Mouse (Mus musculus) midbrain, embryonic 13.5 days (tissue): ENCODE data around the gene Nhlrc2. TPM values are rescaled to one million over a fixed set of nuclear protein-coding genes. Genes with fewer than 3 reads are reported as not detected.

Source experiments
- ATAC-seq: fragments of 200-750 bp; cut with Nextera tagmentation; 2 replicates; pipeline ENCODE4 v1.8.0; 2017; ENCODE audit warnings: mild to moderate bottlenecking, moderate TSS enrichment, moderate library complexity
- H3K27ac ChIP-seq: fragments of 300-500 bp; sonication (generic); 2 replicates; pipeline ENCODE4 v1.5.1; 2015; ENCODE audit warnings: inconsistent platforms, mild to moderate bottlenecking, moderate library complexity
- H3K27me3 ChIP-seq: fragments of 300-500 bp; sonication (generic); 2 replicates; pipeline ENCODE4 v1.6.1; 2015; ENCODE audit warnings: mild to moderate bottlenecking, inconsistent platforms
- H3K36me3 ChIP-seq: fragments of 300-500 bp; sonication (generic); 2 replicates; pipeline ENCODE4 v1.6.1; 2015; ENCODE audit warnings: mild to moderate bottlenecking, inconsistent platforms
- H3K4me1 ChIP-seq: fragments of 300-500 bp; sonication (generic); replicated peaks from 2 replicates; pipeline ENCODE4 v1.6.1; 2015; ENCODE audit warnings: inconsistent platforms
- H3K4me2 ChIP-seq: fragments of 300-500 bp; sonication (generic); replicated peaks from 2 replicates; pipeline ENCODE4 v1.6.1; 2015; ENCODE audit warnings: moderate library complexity, mild to moderate bottlenecking, inconsistent platforms
- H3K4me3 ChIP-seq: fragments of 300-500 bp; sonication (generic); replicated peaks from 2 replicates; pipeline ENCODE4 v1.5.1; 2015; ENCODE audit warnings: mild to moderate bottlenecking, inconsistent platforms
- H3K9ac ChIP-seq: fragments of 300-500 bp; sonication (generic); replicated peaks from 2 replicates; pipeline ENCODE4 v1.6.1; 2015; ENCODE audit warnings: mild to moderate bottlenecking, inconsistent platforms
- H3K9me3 ChIP-seq: fragments of 300-500 bp; sonication (generic); 2 replicates; pipeline ENCODE4 v1.6.1; 2016; ENCODE audit warnings: mild to moderate bottlenecking, inconsistent platforms
- WGBS: fragments of 180-500 bp; shearing (Covaris S2); methylation state at CpG from one replicate; pipeline ENCODE4 v1.1.7; 2015; 5-methylcytosine and 5-hydroxymethylcytosine counted together
- polyA plus RNA-seq: library from polyadenylated mRNA; unstranded; fragments of >200 nt; fragmentation: Nextera tagmentation; extraction: Ambion mirVana; gene quantifications from 2 replicates; pipeline ENCODE4 v1.2.1, GENCODE M21; 2015

Nhlrc2 gene
- polyA plus RNA-seq, 1 experiment from 2014 or later = 11.6 TPM

DNA sequence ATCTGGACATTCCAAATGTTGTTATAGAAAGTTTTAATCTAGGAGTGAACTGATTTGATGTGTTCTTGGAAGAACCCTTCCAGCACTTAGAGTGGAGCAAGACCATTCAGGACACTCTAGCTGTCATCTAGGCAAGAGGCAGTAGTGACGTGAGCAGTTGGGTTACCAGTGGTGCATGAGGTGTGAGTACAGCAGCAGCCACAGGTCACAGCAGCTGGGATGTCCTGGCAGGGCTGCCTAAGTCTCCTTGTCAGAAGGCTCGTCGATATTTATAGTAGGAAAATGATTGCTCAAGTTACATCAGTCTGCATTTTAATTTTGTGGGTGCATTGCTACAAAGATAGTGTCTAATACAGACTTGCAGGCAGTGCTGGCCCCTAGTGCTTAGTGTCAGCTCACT, 42.2 kb downstream of the Nhlrc2 start:
- WGBS = 99% methylated on average over 3 of the region's 3 CpGs
- Histone ChIP-seq H3K9ac (no peak overlapping the region), H3K4me1 (peaks cover under 1% of the 10 kb centered on the region; the same call in 1 of the 2 replicates), H3K4me3 (no peak overlapping the region), H3K27ac (no peak overlapping the region), H3K9me3 (no peaks in the 10 kb centered on the region), H3K4me2 (no peak overlapping the region), H3K27me3 (no peaks in the 10 kb centered on the region), H3K36me3 (peaks cover 69% of the 10 kb centered on the region)
- ATAC-seq = no peak

DNA sequence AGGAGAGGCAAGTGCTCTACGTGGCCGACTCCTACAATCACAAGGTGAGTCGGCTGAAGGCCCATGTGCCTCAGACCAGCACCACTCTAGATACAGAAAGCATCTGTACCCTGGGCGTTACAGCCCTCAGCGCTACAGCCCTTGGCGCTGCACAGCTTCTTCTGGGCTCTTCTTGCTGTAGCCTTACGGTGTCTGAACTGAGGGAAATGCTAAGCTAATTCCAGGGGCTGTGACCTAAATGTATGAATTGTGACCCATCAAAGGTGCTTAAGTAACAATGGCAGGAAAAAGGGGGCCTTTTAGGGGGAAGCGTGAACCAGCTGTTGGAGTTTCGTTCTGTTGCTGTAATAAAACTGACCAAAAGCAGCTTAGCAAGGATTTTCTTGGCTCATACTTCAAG, 44.4 kb downstream of the Nhlrc2 start:
- Histone ChIP-seq H3K4me3 (no peak overlapping the region), H3K27ac (no peak overlapping the region), H3K27me3 (no peaks in the 10 kb centered on the region), H3K9ac (no peak overlapping the region), H3K4me2 (no peak overlapping the region), H3K4me1 (no peaks in the 10 kb centered on the region), H3K36me3 (peaks cover 86% of the 10 kb centered on the region), H3K9me3 (no peaks in the 10 kb centered on the region)
- ATAC-seq = no peak
- 92% methylated on average over 9 of the region's 9 CpGs for WGBS

DNA sequence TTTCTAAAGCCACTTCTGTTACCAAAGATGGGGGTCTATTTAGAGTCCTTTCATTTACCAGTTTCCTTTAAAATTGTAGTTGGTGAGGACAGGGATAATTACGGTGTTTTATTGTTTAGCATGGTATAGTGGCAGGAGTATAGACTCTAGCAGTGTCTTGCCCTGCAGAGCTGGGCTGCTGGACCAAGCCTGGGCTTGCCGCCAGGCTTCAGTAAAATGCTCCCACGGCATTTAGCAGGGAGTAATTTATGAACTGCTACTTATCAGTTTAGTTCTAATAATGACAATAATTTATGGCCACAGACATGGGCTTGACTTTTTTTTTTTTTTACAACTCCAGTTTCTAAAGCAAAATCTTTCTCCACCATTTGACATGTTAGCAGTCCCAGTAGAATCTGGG, 51.9 kb downstream of the Nhlrc2 start:
- ATAC-seq = no peak

DNA sequence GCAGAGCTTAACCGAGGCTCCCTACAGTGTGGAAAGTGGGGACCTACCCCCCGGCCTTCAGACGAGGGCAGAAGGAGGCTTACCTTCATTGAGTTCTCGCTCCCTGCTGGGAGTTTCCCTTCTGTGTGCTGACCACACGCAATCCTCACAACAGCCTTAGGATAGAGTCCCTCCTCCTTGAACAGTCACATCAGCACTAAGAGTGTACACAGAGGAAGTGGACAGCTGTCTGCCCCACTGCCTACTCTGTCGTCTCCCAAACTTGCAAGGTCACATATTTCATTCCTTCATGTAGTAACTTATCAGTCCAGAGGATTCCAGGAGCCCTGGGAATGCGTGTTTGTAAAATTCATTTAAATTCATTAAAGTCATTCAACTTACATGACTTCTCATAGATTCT, 52.7 kb downstream of the Nhlrc2 start:
- H3K36me3 ChIP-seq = peaks cover 40% of the 10 kb centered on the region
- no peaks in the 10 kb centered on the region for H3K4me1 ChIP-seq
- 82% methylated on average over 7 of the region's 7 CpGs for WGBS
- no peaks in the 10 kb centered on the region for H3K27me3 ChIP-seq
- no peak overlapping the region for H3K9ac ChIP-seq
- H3K27ac ChIP-seq = no peak overlapping the region
- H3K4me3 ChIP-seq = no peak overlapping the region
- no peaks in the 10 kb centered on the region for H3K9me3 ChIP-seq
- no peak for ATAC-seq
- H3K4me2 ChIP-seq = no peak overlapping the region

More for the DNA sequence above, 51.9 kb downstream of the Nhlrc2 start:
- H3K36me3 ChIP-seq = peaks cover 48% of the 10 kb centered on the region
- no peaks in the 10 kb centered on the region for H3K27me3 ChIP-seq
- H3K4me1 ChIP-seq = no peaks in the 10 kb centered on the region
- no peaks in the 10 kb centered on the region for H3K9me3 ChIP-seq
- no peak overlapping the region for H3K4me3 ChIP-seq
- no peak overlapping the region for H3K4me2 ChIP-seq
- no peak overlapping the region for H3K9ac ChIP-seq
- H3K27ac ChIP-seq = no peak overlapping the region
- 83% methylated on average over 3 of the region's 3 CpGs for WGBS

DNA sequence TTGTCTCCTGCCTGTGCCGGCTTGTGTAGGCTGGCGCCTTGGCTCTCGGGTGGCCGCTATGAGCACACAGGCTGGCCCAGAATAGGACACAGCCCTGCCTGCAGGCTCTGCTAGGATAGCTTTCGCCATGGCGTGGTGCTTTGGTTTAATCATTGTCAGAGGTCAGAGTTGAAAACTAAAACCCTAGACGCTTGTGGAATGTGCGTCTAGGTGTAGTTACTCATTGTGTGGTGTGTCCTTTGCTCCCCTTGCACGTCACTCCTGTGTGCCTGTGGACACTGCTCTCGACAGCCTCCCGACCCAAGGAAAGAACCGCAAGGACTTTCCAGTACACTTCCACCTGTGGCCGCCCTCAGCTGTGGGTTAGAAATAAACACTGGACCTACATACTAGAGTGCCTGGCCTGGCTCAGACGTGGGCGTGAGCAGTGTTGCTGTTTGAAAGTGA, 53.9 kb downstream of the Nhlrc2 start:
- no peak overlapping the region for H3K27ac ChIP-seq
- no peaks in the 10 kb centered on the region for H3K27me3 ChIP-seq
- no peak overlapping the region for H3K4me2 ChIP-seq
- H3K4me3 ChIP-seq = no peak overlapping the region
- H3K9ac ChIP-seq = no peak overlapping the region
- H3K36me3 ChIP-seq = peaks cover 31% of the 10 kb centered on the region
- no peak for ATAC-seq
- 88% methylated on average over 15 of the region's 15 CpGs for WGBS
- H3K4me1 ChIP-seq = no peaks in the 10 kb centered on the region
- no peaks in the 10 kb centered on the region for H3K9me3 ChIP-seq

DNA sequence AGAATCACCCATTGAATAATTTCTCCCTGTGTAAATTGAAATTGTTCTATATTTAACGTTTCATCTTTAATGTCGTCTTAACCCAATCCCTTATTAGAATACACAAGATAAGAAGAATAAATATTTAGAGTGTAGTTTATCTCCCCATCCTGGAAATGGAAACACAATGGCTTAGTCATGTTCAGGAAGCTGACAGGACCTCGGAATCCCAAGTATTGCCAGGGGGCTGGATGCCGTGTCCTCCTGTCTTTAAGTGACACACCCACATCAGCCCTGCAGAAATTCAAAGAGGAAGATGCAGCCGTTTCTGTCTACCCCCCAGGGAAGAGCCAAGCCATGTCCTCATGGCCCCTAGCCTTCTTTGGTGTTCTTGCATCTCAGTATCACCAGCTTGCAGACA, 60.9 kb downstream of the Nhlrc2 start:
- H3K4me3 ChIP-seq = no peak overlapping the region
- no peaks in the 10 kb centered on the region for H3K36me3 ChIP-seq
- no peak overlapping the region for H3K9ac ChIP-seq
- H3K27me3 ChIP-seq = no peaks in the 10 kb centered on the region
- no peak for ATAC-seq
- no peaks in the 10 kb centered on the region for H3K9me3 ChIP-seq
- WGBS = 76% methylated on average over 5 of the region's 5 CpGs
- H3K4me2 ChIP-seq = no peak overlapping the region
- no peak overlapping the region for H3K27ac ChIP-seq
- H3K4me1 ChIP-seq = no peaks in the 10 kb centered on the region

DNA sequence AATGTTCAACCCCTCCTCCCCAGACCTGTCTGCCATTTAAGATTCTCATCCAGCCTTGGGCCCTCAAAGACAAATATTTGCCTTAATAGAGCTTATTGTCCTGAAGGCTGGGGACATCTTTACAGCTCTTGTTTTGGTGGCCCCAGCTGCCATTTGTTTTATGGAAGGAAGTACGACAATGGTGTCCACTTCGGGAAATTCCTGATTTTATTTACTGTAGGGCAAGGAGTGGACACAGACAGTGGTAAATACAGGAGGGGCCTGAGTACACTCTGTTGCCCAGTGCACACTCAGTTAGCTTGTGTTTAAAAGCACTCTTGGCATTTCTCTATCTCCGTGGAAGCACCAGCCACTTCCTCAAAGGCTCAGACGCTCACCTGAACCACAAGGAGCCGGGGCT, 66.1 kb downstream of the Nhlrc2 start:
- Histone ChIP-seq H3K27ac (no peak overlapping the region), H3K9ac (no peak overlapping the region), H3K27me3 (no peaks in the 10 kb centered on the region), H3K36me3 (no peaks in the 10 kb centered on the region), H3K9me3 (no peaks in the 10 kb centered on the region), H3K4me1 (0 out of 2 replicates have a peak, but pooled peaks cover 4% of the 10 kb centered on the region), H3K4me3 (no peak overlapping the region), H3K4me2 (no peak overlapping the region)
- 85% methylated on average over 5 of the region's 5 CpGs for WGBS
- no peak for ATAC-seq

DNA sequence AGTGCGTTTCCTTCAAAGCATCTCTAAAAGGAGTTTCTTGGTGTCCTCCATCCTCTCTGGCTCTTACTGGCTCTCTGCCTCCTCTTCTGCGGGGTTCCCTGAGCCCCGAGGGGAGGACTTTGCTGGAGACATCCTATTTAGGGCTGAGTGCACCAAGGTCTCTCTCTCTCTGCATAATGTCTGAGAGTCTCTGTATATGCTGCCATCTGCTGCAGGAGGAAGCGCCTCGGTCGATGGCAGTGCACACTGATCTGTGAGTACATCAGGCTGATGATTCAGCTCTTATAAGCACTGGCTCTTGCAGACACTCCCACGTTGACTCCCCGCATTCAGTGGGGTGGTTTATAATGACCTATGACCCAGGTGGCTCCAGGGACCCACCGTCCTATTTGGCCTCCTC, 70.8 kb downstream of the Nhlrc2 start:
- H3K27me3 ChIP-seq = no peaks in the 10 kb centered on the region
- H3K4me3 ChIP-seq = no peak overlapping the region
- no peak overlapping the region for H3K27ac ChIP-seq
- H3K9ac ChIP-seq = no peak overlapping the region
- no peak for ATAC-seq
- no peaks in the 10 kb centered on the region for H3K9me3 ChIP-seq
- WGBS = 69% methylated on average over 9 of the region's 9 CpGs
- 0 out of 2 replicates have a peak, but pooled peaks cover 4% of the 10 kb centered on the region for H3K4me1 ChIP-seq
- no peak overlapping the region for H3K4me2 ChIP-seq
- H3K36me3 ChIP-seq = no peaks in the 10 kb centered on the region

DNA sequence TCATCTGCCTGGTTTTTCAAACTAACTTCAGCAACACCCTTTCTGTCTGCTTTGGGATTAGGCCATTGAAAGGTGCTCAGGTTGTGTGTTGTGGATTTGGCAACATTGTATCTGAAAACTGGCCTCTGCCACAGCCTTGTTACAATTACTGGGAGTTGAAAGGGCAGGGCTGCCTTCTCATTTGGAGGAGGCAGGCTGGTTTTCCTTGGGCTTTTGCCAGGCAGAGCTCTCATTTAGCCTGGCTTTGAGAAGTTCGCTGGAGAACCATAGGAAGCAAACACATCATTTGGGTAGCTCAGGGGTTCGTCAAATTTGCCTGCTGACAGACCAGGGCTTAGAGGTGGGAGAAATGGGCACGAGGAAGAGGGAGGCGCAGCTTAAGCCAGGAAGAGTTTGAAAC, 71.5 kb downstream of the Nhlrc2 start:
- Histone ChIP-seq H3K9ac (no peak overlapping the region), H3K4me1 (0 out of 2 replicates have a peak, but pooled peaks cover 4% of the 10 kb centered on the region), H3K9me3 (no peaks in the 10 kb centered on the region), H3K4me3 (no peak overlapping the region), H3K27ac (no peak overlapping the region), H3K27me3 (no peaks in the 10 kb centered on the region), H3K36me3 (no peaks in the 10 kb centered on the region), H3K4me2 (no peak overlapping the region)
- no peak for ATAC-seq
- 81% methylated on average over 4 of the region's 4 CpGs for WGBS

DNA sequence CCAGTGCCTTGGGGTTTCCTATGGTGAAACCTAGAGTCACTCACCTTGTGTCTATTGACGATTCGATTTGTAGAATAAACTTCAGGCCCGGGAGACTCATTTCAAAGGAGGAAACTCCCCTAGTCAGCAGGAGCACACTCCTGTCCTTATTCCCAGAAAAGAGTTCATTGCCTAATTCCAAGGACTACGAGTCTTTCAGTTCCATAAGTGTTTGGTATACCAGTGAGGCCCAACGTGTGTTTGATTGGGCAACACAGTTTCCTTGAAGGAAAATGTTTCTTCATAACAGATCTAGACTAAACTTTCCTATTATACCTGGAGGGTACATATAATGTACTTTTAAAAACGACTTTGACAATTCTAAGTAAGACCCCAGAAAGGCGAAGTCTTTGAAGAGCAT, 73.8 kb downstream of the Nhlrc2 start:
- no peaks in the 10 kb centered on the region for H3K36me3 ChIP-seq
- no peak overlapping the region for H3K4me2 ChIP-seq
- 0 out of 2 replicates have a peak, but pooled peaks cover 4% of the 10 kb centered on the region for H3K4me1 ChIP-seq
- H3K4me3 ChIP-seq = no peak overlapping the region
- H3K9ac ChIP-seq = no peak overlapping the region
- 87% methylated on average over 7 of the region's 7 CpGs for WGBS
- H3K9me3 ChIP-seq = no peaks in the 10 kb centered on the region
- no peaks in the 10 kb centered on the region for H3K27me3 ChIP-seq
- ATAC-seq = no peak
- H3K27ac ChIP-seq = no peak overlapping the region

DNA sequence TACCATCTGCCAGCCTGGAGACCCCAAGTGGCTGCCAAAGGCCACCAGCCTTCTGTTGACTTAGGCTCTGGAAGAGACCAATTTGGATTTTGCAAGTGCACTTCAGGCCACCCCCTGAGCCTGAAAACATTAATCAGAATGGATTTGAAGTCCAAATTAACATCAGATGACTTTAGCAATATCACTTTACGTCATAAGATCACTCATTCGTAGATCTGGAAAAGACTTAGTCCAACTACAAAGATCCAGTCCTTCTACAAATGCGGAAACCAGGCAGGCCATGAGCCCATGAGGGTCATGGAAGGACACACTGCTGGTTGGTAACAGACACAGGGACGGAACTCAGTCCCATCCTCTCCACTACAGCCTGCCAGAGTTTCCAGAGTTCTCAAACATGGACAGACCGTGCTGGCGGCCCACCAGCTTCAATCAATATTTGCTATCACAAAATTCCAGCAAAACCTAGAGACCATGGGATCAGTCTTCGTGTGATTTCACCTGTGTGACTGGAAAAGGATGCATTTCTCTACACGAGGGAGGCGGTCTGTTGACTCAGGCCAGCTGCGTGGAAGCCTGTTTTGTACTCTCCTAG, 79.9 kb downstream of the Nhlrc2 start:
- H3K36me3 ChIP-seq = no peaks in the 10 kb centered on the region
- no peak overlapping the region for H3K4me3 ChIP-seq
- no peaks in the 10 kb centered on the region for H3K9me3 ChIP-seq
- no peak for ATAC-seq
- H3K9ac ChIP-seq = no peak overlapping the region
- no peaks in the 10 kb centered on the region for H3K27me3 ChIP-seq
- 95% methylated on average over 10 of the region's 10 CpGs for WGBS
- H3K4me1 ChIP-seq = no peaks in the 10 kb centered on the region
- H3K4me2 ChIP-seq = no peak overlapping the region
- H3K27ac ChIP-seq = no peak overlapping the region

DNA sequence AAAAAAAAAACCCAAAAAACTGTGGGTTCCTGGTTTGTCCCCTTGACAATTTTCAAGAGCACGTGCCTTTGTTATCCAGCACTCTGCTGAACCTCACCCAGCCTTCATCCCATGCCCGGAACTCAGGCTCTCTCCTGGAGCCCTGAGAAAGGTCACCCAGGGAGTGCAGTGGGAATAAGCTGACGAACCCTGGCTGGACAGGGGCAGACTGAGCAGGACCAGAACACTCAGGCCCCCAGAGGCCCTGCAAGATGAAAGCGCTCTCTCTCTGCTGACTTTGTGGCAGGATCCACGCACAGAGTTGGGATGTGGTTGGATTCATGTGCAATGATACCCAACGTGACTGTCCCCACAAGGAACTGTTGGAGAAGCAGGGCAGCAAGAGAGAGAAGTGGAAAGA, 81.6 kb downstream of the Nhlrc2 start:
- no peak for ATAC-seq
- Histone ChIP-seq H3K4me1 (no peaks in the 10 kb centered on the region), H3K4me3 (no peak overlapping the region), H3K9me3 (no peaks in the 10 kb centered on the region), H3K9ac (no peak overlapping the region), H3K27ac (no peak overlapping the region), H3K27me3 (no peaks in the 10 kb centered on the region), H3K36me3 (no peaks in the 10 kb centered on the region), H3K4me2 (no peak overlapping the region)
- WGBS = 77% methylated on average over 6 of the region's 6 CpGs

DNA sequence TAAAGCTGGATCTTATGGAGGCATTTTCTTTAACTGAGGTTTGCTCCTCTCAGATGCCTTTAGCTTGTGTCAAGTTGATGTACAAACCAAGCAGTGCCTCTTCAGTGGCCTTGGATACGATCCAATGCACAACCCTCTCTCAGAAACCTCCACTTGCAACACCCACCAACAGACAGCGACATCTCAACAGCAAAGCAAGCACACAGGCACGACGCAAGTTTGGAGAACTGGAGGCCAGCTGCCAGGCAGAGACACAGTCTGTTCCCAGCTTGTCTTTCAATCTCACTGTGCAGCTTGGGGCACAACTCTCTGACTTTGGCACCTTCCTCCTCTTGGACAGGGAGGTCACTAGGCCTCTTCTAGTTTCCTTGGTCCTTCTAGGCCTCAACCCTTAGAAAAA, 83.0 kb downstream of the Nhlrc2 start:
- H3K4me3 ChIP-seq = no peak overlapping the region
- no peak overlapping the region for H3K4me2 ChIP-seq
- no peaks in the 10 kb centered on the region for H3K36me3 ChIP-seq
- no peaks in the 10 kb centered on the region for H3K9me3 ChIP-seq
- no peak overlapping the region for H3K9ac ChIP-seq
- WGBS = 92% methylated on average over 4 of the region's 4 CpGs
- no peaks in the 10 kb centered on the region for H3K27me3 ChIP-seq
- no peak for ATAC-seq
- no peaks in the 10 kb centered on the region for H3K4me1 ChIP-seq
- no peak overlapping the region for H3K27ac ChIP-seq
